Mouse (Mus musculus) lung, postnatal 0 days (tissue): ENCODE data around the gene Pacrg. TPM values are rescaled to one million over a fixed set of nuclear protein-coding genes. Genes with fewer than 3 reads are reported as not detected.

ENCODE experiments used
- ATAC-seq: fragments of 200-750 bp; cut with Nextera tagmentation; 2 replicates; pipeline ENCODE4 v1.8.0; 2017; ENCODE audit warnings: moderate library complexity
- DNase-seq: peaks from one replicate; pipeline ENCODE4 v3.0.0-alpha.2; 2016; ENCODE audit warnings: low spot score
- H3K27ac ChIP-seq: fragments of 300-500 bp; sonication (generic); 2 replicates; pipeline ENCODE4 v1.5.1; 2014; ENCODE audit warnings: antibody characterized with exemption, mild to moderate bottlenecking, low read length, mixed read lengths
- H3K27me3 ChIP-seq: fragments of 300-500 bp; sonication (generic); replicated peaks from 2 replicates; pipeline ENCODE4 v1.6.1; 2014; ENCODE audit warnings: low read length, mixed read lengths; ENCODE audit not compliant: insufficient read depth
- H3K36me3 ChIP-seq: fragments of 300-500 bp; sonication (generic); 2 replicates; pipeline ENCODE4 v1.6.1; 2014; ENCODE audit warnings: low read length, mixed read lengths; ENCODE audit not compliant: insufficient read depth
- H3K4me1 ChIP-seq: fragments of 300-500 bp; sonication (generic); 2 replicates; pipeline ENCODE4 v1.6.1; 2014; ENCODE audit warnings: antibody characterized with exemption, low read depth, low read length, mixed read lengths; ENCODE audit not compliant: insufficient read depth
- H3K4me2 ChIP-seq: fragments of 300-500 bp; sonication (generic); replicated peaks from 2 replicates; pipeline ENCODE4 v1.6.1; 2014; ENCODE audit warnings: low read depth, mild to moderate bottlenecking, low read length, moderate library complexity, mixed read lengths
- H3K4me3 ChIP-seq: fragments of 300-500 bp; sonication (generic); 2 replicates; pipeline ENCODE4 v1.5.1; 2014; ENCODE audit warnings: low read depth, low read length
- H3K9ac ChIP-seq: fragments of 300-500 bp; sonication (generic); replicated peaks from 2 replicates; pipeline ENCODE4 v1.6.1; 2014; ENCODE audit warnings: low read depth, mild to moderate bottlenecking
- H3K9me3 ChIP-seq: fragments of 300-500 bp; sonication (generic); 2 replicates; pipeline ENCODE4 v1.6.1; 2016; ENCODE audit warnings: low read length, mixed read lengths
- CTCF ChIP-seq: IDR thresholded peaks from 2 replicates; pipeline ENCODE4 v1.5.1; 2016; ENCODE audit warnings: antibody characterized with exemption, mild to moderate bottlenecking
- EP300 ChIP-seq: IDR thresholded peaks from 2 replicates; pipeline ENCODE4 v1.6.1; 2016; ENCODE audit warnings: antibody characterized with exemption, mild to moderate bottlenecking, control low read depth
- WGBS: fragments of 180-500 bp; shearing (Covaris S2); extraction: QIAGEN DNeasy Blood & Tissue Kit; methylation state at CpG from one replicate; pipeline ENCODE4 v1.1.7; 2014; 5-methylcytosine and 5-hydroxymethylcytosine counted together
- polyA plus RNA-seq: library from polyadenylated mRNA; unstranded; fragments of >200 nt; fragmentation: Nextera tagmentation; extraction: Ambion mirVana; gene quantifications from 2 replicates; pipeline ENCODE4 v1.2.1, GENCODE M21; 2015

The Pacrg gene
- polyA plus RNA-seq, 1 experiment from 2014 or later = 6.7 TPM

DNA sequence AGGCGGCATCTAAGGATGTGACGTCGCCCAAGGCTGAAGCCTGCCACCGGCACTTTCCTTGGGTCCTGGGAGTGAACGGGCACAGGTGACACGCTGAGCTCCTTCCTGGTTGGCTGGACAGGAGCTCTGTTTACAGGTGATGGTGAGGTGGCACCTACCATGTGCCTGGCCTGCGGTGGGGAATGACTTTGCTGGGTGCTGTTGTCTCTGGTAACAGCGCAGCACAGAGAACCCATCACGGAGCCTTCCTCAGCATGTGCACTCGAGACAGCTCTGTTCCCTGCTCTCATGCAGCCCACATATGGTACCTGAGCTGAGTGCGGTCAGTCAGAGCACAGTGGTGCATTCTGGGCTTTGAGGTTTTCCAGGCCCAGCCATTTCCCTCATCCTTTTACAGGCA is 410.7 kb downstream of the Pacrg start:
- Histone ChIP-seq H3K9ac (no peak overlapping the region), H3K27me3 (no peaks in the 10 kb centered on the region), H3K36me3 (no peaks in the 10 kb centered on the region), H3K9me3 (no peaks in the 10 kb centered on the region), H3K4me2 (no peak overlapping the region), H3K4me3 (no peak overlapping the region), H3K4me1 (no peaks in the 10 kb centered on the region), H3K27ac (no peak overlapping the region)
- ATAC-seq (no peak), DNase-seq (no peak)
- 87% methylated on average over 11 of the region's 11 CpGs for WGBS
- TF ChIP-seq CTCF (no peak), EP300 (no peak)

DNA sequence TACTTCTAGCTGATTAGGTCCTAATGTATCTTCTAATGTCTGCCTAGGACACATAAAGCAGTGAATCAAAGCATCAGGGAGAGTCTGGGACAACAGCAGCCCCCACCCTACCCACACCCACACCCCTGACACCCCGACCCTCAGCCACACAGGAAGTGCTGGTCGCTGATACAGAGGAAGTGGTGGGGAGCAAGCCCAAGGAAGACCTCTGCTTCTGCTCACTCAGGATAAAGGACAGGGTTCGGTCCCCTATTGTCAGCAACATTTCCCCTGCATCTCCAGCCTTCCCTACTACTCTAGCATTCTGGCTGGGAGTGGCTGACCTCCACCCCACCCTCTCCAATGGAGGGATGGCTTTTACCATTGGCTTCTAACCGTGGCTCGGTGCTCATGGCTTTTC is 414.8 kb downstream of the Pacrg start:
- Histone ChIP-seq H3K9me3 (no peaks in the 10 kb centered on the region), H3K4me1 (no peaks in the 10 kb centered on the region), H3K9ac (no peak overlapping the region), H3K27me3 (no peaks in the 10 kb centered on the region), H3K36me3 (no peaks in the 10 kb centered on the region), H3K27ac (no peak overlapping the region), H3K4me3 (no peak overlapping the region), H3K4me2 (no peak overlapping the region)
- DNase-seq (no peak), ATAC-seq (no peak)
- TF ChIP-seq CTCF (no peak), EP300 (no peak)
- WGBS = 58% methylated on average over 5 of the region's 5 CpGs

DNA sequence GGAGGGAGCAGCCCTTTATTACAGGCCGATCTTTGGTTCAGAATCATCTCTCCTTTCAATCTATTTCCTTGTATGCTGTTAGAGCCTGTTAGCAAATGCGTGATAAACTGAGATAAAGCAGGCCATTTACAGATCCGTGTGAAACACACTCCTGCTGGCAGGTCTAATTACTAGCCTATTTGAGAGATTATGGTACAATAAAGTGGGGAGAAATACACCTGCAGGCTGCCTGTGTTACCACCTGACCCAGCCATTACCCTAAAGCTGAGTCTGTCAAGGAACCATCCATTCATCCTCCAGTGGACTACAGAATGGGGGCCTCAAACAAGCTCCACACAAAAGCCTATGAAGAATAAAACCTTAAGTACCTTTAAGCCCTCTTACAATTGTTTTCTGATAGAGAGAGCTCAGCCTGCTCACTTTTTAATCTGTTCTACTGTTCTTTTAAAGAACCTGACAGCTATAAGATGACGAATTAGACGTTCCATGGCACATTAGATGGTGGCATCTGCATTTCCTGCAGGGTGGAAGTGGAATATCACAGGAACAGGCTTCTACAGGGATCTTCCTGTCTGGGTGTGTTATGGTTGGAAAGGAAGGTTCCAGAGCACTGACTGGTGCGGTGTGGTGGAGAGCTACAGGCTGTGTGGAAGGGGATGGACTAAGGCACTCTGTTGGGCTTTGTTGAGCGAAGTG is 422.4 kb downstream of the Pacrg start:
- ATAC-seq = no peak
- Histone ChIP-seq H3K4me3 (no peak overlapping the region), H3K27me3 (no peaks in the 10 kb centered on the region), H3K4me2 (no peak overlapping the region), H3K9ac (no peak overlapping the region), H3K9me3 (no peaks in the 10 kb centered on the region), H3K36me3 (no peaks in the 10 kb centered on the region), H3K4me1 (no peaks in the 10 kb centered on the region), H3K27ac (no peak overlapping the region)
- 76% methylated on average over 7 of the region's 7 CpGs for WGBS
- no peak for TF ChIP-seq EP300
- TF ChIP-seq CTCF = no peak
- no peak for DNase-seq

DNA sequence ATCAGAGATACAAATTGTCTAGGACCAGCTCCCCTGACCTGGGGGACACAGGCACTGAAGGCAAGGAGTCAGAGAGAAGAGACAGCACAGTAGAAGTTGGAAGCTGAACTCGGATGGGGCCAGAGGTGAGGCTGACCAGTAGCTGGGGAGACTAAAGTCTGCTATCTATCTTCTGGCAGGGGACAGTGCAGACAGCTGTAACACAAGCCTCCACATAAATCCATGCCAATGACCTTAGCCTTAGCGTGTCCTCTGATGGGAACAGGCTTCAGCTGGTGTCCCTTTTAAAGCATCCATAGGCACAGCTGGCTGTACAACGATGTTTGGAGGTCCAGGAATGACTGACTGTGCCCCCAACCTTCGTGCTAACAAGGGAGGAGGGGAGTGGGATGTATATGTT is 423.1 kb downstream of the Pacrg start:
- 43% methylated on average over 4 of the region's 4 CpGs for WGBS
- Histone ChIP-seq H3K27ac (no peak overlapping the region), H3K36me3 (no peaks in the 10 kb centered on the region), H3K4me2 (no peak overlapping the region), H3K4me1 (no peaks in the 10 kb centered on the region), H3K9ac (no peak overlapping the region), H3K9me3 (no peaks in the 10 kb centered on the region), H3K27me3 (no peaks in the 10 kb centered on the region), H3K4me3 (no peak overlapping the region)
- ATAC-seq (peak; percentile 73), DNase-seq (peak; percentile 48)
- TF ChIP-seq EP300 (no peak), CTCF (no peak)

DNA sequence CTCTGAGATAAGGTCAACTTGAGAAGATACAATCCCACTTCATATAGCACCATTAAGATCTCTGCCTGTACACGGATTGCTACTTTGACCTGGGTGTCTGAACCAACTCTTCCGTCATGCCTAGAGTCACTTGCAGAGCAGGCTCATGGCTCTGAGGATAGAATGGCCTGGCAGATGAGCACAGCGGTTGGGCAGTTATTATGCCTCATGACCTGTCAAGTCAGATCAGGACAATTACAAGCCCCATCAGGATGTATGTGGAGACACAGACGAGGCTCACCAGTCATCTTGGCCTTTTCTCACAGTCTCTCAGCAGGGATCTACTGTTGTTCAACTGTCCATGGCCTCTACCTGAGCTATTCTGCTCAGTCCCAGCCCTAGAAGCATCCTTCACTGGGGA is 424.0 kb downstream of the Pacrg start:
- 92% methylated on average over 4 of the region's 4 CpGs for WGBS
- Histone ChIP-seq H3K27me3 (no peaks in the 10 kb centered on the region), H3K4me3 (no peak overlapping the region), H3K4me2 (no peak overlapping the region), H3K9me3 (no peaks in the 10 kb centered on the region), H3K36me3 (no peaks in the 10 kb centered on the region), H3K27ac (no peak overlapping the region), H3K4me1 (no peaks in the 10 kb centered on the region), H3K9ac (no peak overlapping the region)
- ATAC-seq (no peak), DNase-seq (no peak)
- no peak for TF ChIP-seq CTCF
- no peak for TF ChIP-seq EP300

DNA sequence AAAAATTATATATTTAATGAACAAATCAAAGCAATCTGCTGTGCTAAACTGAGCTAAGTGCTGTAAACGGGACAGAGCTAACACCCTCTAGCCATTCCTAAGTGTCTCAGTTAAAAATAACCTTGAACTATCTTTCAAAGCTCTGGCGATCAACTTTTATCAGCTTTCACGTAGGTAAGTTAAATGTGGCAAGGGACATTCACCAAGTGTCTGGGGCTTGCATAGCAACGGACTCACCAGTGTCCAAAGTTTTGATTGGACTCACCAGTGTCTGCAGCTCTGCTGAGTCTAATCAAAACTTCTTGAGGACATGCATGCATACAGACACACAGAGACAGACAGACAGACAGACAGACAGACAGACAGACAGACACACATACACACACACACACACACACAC is 425.7 kb downstream of the Pacrg start:
- Histone ChIP-seq H3K27me3 (no peaks in the 10 kb centered on the region), H3K9ac (no peak overlapping the region), H3K4me2 (no peak overlapping the region), H3K9me3 (no peaks in the 10 kb centered on the region), H3K27ac (no peak overlapping the region), H3K4me3 (no peak overlapping the region), H3K4me1 (no peaks in the 10 kb centered on the region), H3K36me3 (no peaks in the 10 kb centered on the region)
- WGBS = 61% methylated on average over 4 of the region's 4 CpGs
- ATAC-seq (no peak), DNase-seq (no peak)
- TF ChIP-seq EP300 (no peak), CTCF (no peak)

DNA sequence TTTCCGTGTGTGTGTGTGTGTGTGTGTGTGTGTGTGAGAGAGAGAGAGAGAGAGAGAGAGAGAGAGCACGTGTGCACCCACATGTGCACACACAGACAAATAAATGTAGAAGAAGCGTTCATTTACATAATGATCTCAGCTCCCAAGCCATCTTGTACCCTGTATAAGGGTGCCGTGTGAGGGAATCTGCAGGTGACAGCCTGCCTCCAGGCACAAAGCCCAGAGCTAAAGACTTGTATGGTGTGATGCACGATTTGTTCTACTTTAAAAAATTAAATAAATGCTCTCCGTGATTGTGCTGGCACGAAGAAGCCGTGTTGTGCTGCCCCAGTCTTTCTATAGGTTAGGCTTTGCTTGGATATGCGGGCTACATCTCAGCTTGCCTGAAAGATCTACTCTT is 426.2 kb downstream of the Pacrg start:
- Histone ChIP-seq H3K4me1 (no peaks in the 10 kb centered on the region), H3K27ac (no peak overlapping the region), H3K4me2 (no peak overlapping the region), H3K27me3 (no peaks in the 10 kb centered on the region), H3K9ac (no peak overlapping the region), H3K9me3 (no peaks in the 10 kb centered on the region), H3K4me3 (no peak overlapping the region), H3K36me3 (no peaks in the 10 kb centered on the region)
- DNase-seq (no peak), ATAC-seq (no peak)
- TF ChIP-seq EP300 = no peak
- TF ChIP-seq CTCF = no peak
- WGBS = 85% methylated on average over 9 of the region's 9 CpGs
